Mouse (Mus musculus) embryonic facial prominence, embryonic 10.5 days (tissue): Measurements from ENCODE around the gene Tmem165. TPM values are rescaled to one million over a fixed set of nuclear protein-coding genes. Genes with fewer than 3 reads are reported as not detected.

Source experiments
- DNase-seq: peaks from one replicate; pipeline ENCODE4 v3.0.0-alpha.2; 2017; ENCODE audit warnings: low spot score
- H3K27ac ChIP-seq: fragments of 300-500 bp; sonication (generic); replicated peaks from 2 replicates; pipeline ENCODE4 v1.5.1; 2016; ENCODE audit warnings: mild to moderate bottlenecking
- H3K27me3 ChIP-seq: fragments of 300-500 bp; sonication (generic); replicated peaks from 2 replicates; pipeline ENCODE4 v1.6.1; 2016; ENCODE audit warnings: low read depth, mild to moderate bottlenecking; ENCODE audit not compliant: poor library complexity, severe bottlenecking
- H3K36me3 ChIP-seq: fragments of 300-500 bp; sonication (generic); replicated peaks from 2 replicates; pipeline ENCODE4 v1.6.1; 2016; ENCODE audit warnings: mild to moderate bottlenecking, moderate library complexity
- H3K4me1 ChIP-seq: fragments of 300-500 bp; sonication (generic); 2 replicates; pipeline ENCODE4 v1.6.1; 2016
- H3K4me3 ChIP-seq: fragments of 300-500 bp; sonication (generic); 2 replicates; pipeline ENCODE4 v1.5.1; 2016; ENCODE audit warnings: mild to moderate bottlenecking, moderate library complexity
- H3K9me3 ChIP-seq: fragments of 300-500 bp; sonication (generic); 2 replicates; pipeline ENCODE4 v1.6.1; 2016; ENCODE audit warnings: mild to moderate bottlenecking
- WGBS: fragments of 180-500 bp; shearing (Covaris S2); methylation state at CpG from one replicate; pipeline ENCODE4 v1.1.7; 2016; 5-methylcytosine and 5-hydroxymethylcytosine counted together
- polyA plus RNA-seq: library from polyadenylated mRNA; unstranded; fragments of >200 nt; fragmentation: Nextera tagmentation; extraction: Ambion mirVana; gene quantifications from 2 replicates; pipeline ENCODE4 v1.2.1, GENCODE M21; 2016

The Tmem165 gene
- polyA plus RNA-seq, 1 experiment from 2014 or later, result 74.0 TPM

- H3K36me3 ChIP-seq, result peaks cover 99% of the 10 kb centered on the region
- 88% methylated on average over 2 of the region's 2 CpGs for WGBS
- H3K27ac ChIP-seq, result no peak overlapping the region
- DNase-seq, result no peak
- H3K27me3 ChIP-seq, result no peaks in the 10 kb centered on the region
- no peak overlapping the region for H3K4me3 ChIP-seq
- H3K9me3 ChIP-seq, result no peaks in the 10 kb centered on the region
- H3K4me1 ChIP-seq, result no peaks in the 10 kb centered on the region
Measured at GRCm38 (mm10) chr5:76205886-76206285, 22.2 kb downstream of the Tmem165 start.

DNA sequence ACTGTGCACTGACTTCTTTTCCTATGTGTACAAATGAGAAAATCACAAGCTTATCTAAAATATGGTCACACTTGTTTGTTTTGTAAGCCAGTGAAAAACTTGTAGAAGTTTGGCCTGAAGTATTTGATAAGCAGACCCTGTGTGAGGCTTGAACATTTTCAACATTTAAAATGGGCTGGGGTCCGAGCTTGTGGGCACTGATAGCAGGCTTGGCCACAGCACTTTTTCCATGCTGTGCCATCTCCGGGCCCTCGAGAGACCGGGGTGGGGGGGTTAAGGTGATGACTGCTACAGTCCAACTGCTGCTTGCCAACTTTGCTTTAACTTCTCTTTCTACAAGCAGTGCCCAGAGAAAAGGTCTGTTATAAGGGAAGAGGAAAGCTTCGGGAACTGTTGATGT, 24.4 kb downstream of the Tmem165 start:
- WGBS, result 94% methylated on average over 5 of the region's 5 CpGs
- H3K4me3 ChIP-seq, result no peak overlapping the region
- no peaks in the 10 kb centered on the region for H3K27me3 ChIP-seq
- no peaks in the 10 kb centered on the region for H3K4me1 ChIP-seq
- H3K9me3 ChIP-seq, result no peaks in the 10 kb centered on the region
- peaks cover 97% of the 10 kb centered on the region for H3K36me3 ChIP-seq
- DNase-seq, result no peak
- no peak overlapping the region for H3K27ac ChIP-seq

GRCm38 (mm10) chr5:76216691-76217090, 33.0 kb downstream of the Tmem165 start:
- Histone ChIP-seq H3K4me1 (no peaks in the 10 kb centered on the region), H3K27ac (no peak overlapping the region), H3K4me3 (no peak overlapping the region), H3K9me3 (no peaks in the 10 kb centered on the region), H3K36me3 (peaks cover 41% of the 10 kb centered on the region), H3K27me3 (no peaks in the 10 kb centered on the region)
- 87% methylated on average over 6 of the region's 6 CpGs for WGBS
- no peak for DNase-seq

DNA sequence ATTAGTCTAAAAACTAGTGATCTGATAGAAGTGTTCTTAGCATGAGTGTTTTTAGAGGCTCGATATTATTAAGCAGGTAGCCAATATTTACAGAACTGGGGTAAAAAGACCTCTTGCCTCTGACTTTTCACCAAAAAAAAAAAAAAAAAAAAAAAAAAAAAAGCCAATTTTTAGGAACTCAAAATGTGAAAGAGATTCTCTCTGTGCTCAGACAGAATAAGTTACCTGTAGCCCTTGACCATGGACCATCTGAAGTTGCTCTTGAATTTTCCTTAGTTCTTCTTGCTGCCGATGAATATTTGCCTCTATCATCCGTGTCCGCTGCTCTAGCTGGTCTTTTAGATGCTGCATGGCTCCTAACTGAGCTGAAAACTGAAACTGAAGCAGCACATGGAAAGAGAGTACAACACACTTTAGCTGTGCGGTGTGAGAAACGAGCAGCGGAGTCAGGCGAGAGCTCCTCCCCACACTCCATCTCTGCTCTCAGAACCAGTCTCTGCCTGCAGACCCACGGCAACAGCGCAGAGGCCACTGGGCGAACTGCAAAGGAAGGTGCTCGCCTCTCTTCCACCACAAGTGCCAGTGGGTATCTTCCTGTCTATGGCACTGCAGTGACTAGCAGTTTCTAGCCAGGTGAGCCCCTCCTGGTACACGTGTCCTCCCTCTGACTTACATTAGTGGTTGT, 47.6 kb downstream of the Tmem165 start:
- peaks cover 79% of the 10 kb centered on the region for H3K36me3 ChIP-seq
- 93% methylated on average over 13 of the region's 13 CpGs for WGBS

GRCm38 (mm10) chr5:76243274-76243673, 59.6 kb downstream of the Tmem165 start:
- Histone ChIP-seq H3K27me3 (no peaks in the 10 kb centered on the region), H3K36me3 (peaks cover 48% of the 10 kb centered on the region), H3K4me3 (no peak overlapping the region), H3K4me1 (no peaks in the 10 kb centered on the region), H3K27ac (no peak overlapping the region), H3K9me3 (no peaks in the 10 kb centered on the region)
- DNase-seq, result no peak
- WGBS, result 81% methylated on average over 3 of the region's 3 CpGs

More for the DNA sequence above, 47.6 kb downstream of the Tmem165 start:
- no peak for DNase-seq
- no peak overlapping the region for H3K27ac ChIP-seq
- H3K4me1 ChIP-seq, result no peaks in the 10 kb centered on the region
- H3K27me3 ChIP-seq, result no peaks in the 10 kb centered on the region
- no peak overlapping the region for H3K4me3 ChIP-seq
- no peaks in the 10 kb centered on the region for H3K9me3 ChIP-seq

DNA sequence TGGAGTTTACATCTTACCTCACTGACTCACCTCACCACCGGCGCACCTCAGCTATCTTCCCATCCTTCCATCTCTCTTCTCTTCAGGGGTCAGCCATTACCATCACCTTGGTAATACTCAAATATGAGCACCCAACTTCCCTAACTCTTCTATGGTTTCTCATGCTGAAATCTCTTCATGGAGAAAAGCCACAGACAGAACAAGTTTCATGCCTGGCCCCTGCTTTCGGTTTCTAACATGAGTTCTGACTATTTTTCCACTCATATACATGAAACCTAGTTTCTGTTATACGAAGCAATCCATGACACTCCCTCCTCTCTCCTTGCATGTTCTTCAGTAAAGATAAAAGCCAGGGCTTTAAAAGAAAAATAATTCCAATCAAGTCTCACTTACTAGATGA, 60.2 kb downstream of the Tmem165 start:
- 95% methylated on average over 4 of the region's 4 CpGs for WGBS
- Histone ChIP-seq H3K27me3 (no peaks in the 10 kb centered on the region), H3K36me3 (peaks cover 48% of the 10 kb centered on the region), H3K4me1 (no peaks in the 10 kb centered on the region), H3K4me3 (no peak overlapping the region), H3K27ac (no peak overlapping the region), H3K9me3 (no peaks in the 10 kb centered on the region)
- no peak for DNase-seq

DNA sequence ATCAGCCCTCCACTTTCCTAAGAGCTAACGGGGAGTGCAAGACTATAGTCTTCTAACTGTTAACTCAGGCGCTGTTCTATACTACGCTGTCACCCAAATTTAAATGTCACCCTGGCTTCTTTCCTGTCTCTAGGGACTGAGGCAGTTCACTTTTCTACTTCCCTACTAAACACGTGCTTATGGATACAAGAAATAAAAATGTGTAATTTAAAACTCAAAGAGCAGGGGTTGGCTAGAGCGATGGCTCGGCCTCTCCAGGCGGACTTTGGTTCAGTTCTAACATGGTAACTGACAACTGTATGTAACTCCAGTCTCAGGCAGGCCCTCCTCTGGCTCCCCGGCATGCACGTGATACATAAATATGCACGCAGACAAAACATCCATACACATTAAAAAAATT, 60.8 kb downstream of the Tmem165 start:
- Histone ChIP-seq H3K27ac (no peak overlapping the region), H3K36me3 (peaks cover 44% of the 10 kb centered on the region), H3K4me3 (no peak overlapping the region), H3K27me3 (no peaks in the 10 kb centered on the region), H3K4me1 (no peaks in the 10 kb centered on the region), H3K9me3 (no peaks in the 10 kb centered on the region)
- 93% methylated on average over 10 of the region's 10 CpGs for WGBS
- no peak for DNase-seq

- no peak overlapping the region for H3K4me3 ChIP-seq
- H3K27me3 ChIP-seq, result no peaks in the 10 kb centered on the region
- no peaks in the 10 kb centered on the region for H3K9me3 ChIP-seq
- DNase-seq, result no peak
- 93% methylated on average over 3 of the region's 3 CpGs for WGBS
- peaks cover 34% of the 10 kb centered on the region for H3K36me3 ChIP-seq
- H3K27ac ChIP-seq, result no peak overlapping the region
- no peaks in the 10 kb centered on the region for H3K4me1 ChIP-seq
Measured at GRCm38 (mm10) chr5:76245419-76245818, 61.7 kb downstream of the Tmem165 start.

DNA sequence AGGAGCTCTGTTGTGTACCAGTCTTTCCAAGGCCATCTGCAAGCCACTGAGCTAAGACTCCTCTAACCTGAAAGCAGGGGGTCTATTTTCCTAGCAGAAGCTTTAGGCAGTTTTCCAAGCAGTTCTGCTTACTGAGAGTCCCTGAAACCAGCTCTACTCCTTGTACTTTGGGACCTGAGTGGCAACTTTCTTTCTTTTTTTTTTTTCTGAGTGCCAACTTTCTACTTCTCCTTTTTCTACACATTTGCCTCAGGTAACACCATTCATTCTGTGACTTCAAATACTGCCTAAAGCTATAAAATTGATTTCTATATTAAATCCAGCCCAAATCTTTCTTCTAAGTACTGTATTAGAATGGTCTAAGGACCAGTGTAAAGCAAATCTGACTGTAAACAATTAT, 62.9 kb downstream of the Tmem165 start:
- H3K27me3 ChIP-seq, result no peaks in the 10 kb centered on the region
- H3K9me3 ChIP-seq, result no peaks in the 10 kb centered on the region
- no peaks in the 10 kb centered on the region for H3K4me1 ChIP-seq
- DNase-seq, result no peak
- no peak overlapping the region for H3K4me3 ChIP-seq
- peaks cover 31% of the 10 kb centered on the region for H3K36me3 ChIP-seq
- no peak overlapping the region for H3K27ac ChIP-seq

- H3K27ac ChIP-seq, result no peak overlapping the region
- H3K36me3 ChIP-seq, result peaks cover 19% of the 10 kb centered on the region
- DNase-seq, result no peak
- H3K27me3 ChIP-seq, result no peaks in the 10 kb centered on the region
- 93% methylated on average over 3 of the region's 3 CpGs for WGBS
- no peaks in the 10 kb centered on the region for H3K9me3 ChIP-seq
- no peak overlapping the region for H3K4me3 ChIP-seq
- no peaks in the 10 kb centered on the region for H3K4me1 ChIP-seq
Measured at GRCm38 (mm10) chr5:76250948-76251347, 67.3 kb downstream of the Tmem165 start.

Other genes starting within 250 kb of the Tmem165 start
- 25.5 and 26.0 TPM in 2 replicates for gene Kdr, start 205.4 kb upstream of the Tmem165 start, polyA plus RNA-seq
- gene Srd5a3, start 43.6 kb upstream of the Tmem165 start, polyA plus RNA-seq, result 25.1 and 26.2 TPM in 2 replicates
- gene Clock, start 120.9 kb downstream of the Tmem165 start, polyA plus RNA-seq, result 10.5 and 11.5 TPM in 2 replicates
- gene Pdcl2, start 147.3 kb downstream of the Tmem165 start, polyA plus RNA-seq, result not detected in 2 replicates
- 0.38 and 0.67 TPM in 2 replicates for gene Nmu, start 179.9 kb downstream of the Tmem165 start, polyA plus RNA-seq